Mouse (Mus musculus) granulocyte monocyte progenitor cell, adult 5-6 weeks (primary cell): ENCODE results near the gene Zp2. TPM values are rescaled to one million over a fixed set of nuclear protein-coding genes. Genes with fewer than 3 reads are reported as not detected.

ENCODE experiments used
- ATAC-seq: replicated peaks from 2 replicates; pipeline ENCODE4 v1.8.0; 2016; ENCODE audit warnings: mild to moderate bottlenecking, moderate TSS enrichment, inconsistent platforms; ENCODE audit not compliant: poor library complexity, severe bottlenecking
- total RNA-seq, 2 experiments: library from RNA; stranded (forward) in 1 of 2; stranded (reverse) in 1 of 2; fragments of 200-712, 200-1000 nt in 1 of 2; fragments of >200 nt in 1 of 2; fragmentation: Nextera tagmentation in 1 of 2; gene quantifications; 2 replicates each; pipeline ENCODE4 v1.2.3; 2014 to 2017

Zp2 gene
- total RNA-seq (2014; fragmentation: Nextera tagmentation), result not detected in 2 replicates
- not detected in 2 replicates for total RNA-seq (2017)

GRCm38 (mm10) chr7:120145191-120145590, at the start of gene Zp2:
TSS of gene Zp2 (minus strand) at chr7:120145291.
- no peak for ATAC-seq

GRCm38 (mm10) chr7:120192816-120193215, 47.7 kb upstream of the Zp2 start:
- no peak for ATAC-seq

- no peak for ATAC-seq
Observed at GRCm38 (mm10) chr7:120192207-120192606, 47.1 kb upstream of the Zp2 start.

- no peak for ATAC-seq
Observed at GRCm38 (mm10) chr7:120190150-120190665, 45.1 kb upstream of the Zp2 start.

GRCm38 (mm10) chr7:120189369-120190149, 44.5 kb upstream of the Zp2 start:
- ATAC-seq, result no peak

- no peak for ATAC-seq
Observed at GRCm38 (mm10) chr7:120188946-120189345, 43.9 kb upstream of the Zp2 start.

- no peak for ATAC-seq
Observed at GRCm38 (mm10) chr7:120182891-120183290, 37.8 kb upstream of the Zp2 start.

GRCm38 (mm10) chr7:120181401-120182230, 36.5 kb upstream of the Zp2 start:
- ATAC-seq, result no peak

- no peak for ATAC-seq
Observed at GRCm38 (mm10) chr7:120180547-120180946, 35.5 kb upstream of the Zp2 start.

GRCm38 (mm10) chr7:120178935-120179334, 33.8 kb upstream of the Zp2 start:
- ATAC-seq, result no peak

GRCm38 (mm10) chr7:120177611-120178010, 32.5 kb upstream of the Zp2 start:
- ATAC-seq, result no peak

- no peak for ATAC-seq
Observed at GRCm38 (mm10) chr7:120174723-120175504, 29.8 kb upstream of the Zp2 start.

GRCm38 (mm10) chr7:120173603-120174244, 28.6 kb upstream of the Zp2 start, which contains the start of gene Anks4b:
TSS of gene Anks4b (plus strand) at chr7:120173858.
- ATAC-seq, result no peak

- ATAC-seq, result no peak
Observed at GRCm38 (mm10) chr7:120172188-120172700, 27.2 kb upstream of the Zp2 start.

GRCm38 (mm10) chr7:120163581-120164251, 18.6 kb upstream of the Zp2 start:
- no peak for ATAC-seq

GRCm38 (mm10) chr7:120158121-120158613, 13.1 kb upstream of the Zp2 start:
- no peak for ATAC-seq

GRCm38 (mm10) chr7:120157575-120158061, 12.5 kb upstream of the Zp2 start:
- ATAC-seq, result no peak

- no peak for ATAC-seq
Observed at GRCm38 (mm10) chr7:120156841-120157409, 11.8 kb upstream of the Zp2 start.
